ENCODE assay signal across 27 mouse cellular contexts in the genomic region with DNA sequence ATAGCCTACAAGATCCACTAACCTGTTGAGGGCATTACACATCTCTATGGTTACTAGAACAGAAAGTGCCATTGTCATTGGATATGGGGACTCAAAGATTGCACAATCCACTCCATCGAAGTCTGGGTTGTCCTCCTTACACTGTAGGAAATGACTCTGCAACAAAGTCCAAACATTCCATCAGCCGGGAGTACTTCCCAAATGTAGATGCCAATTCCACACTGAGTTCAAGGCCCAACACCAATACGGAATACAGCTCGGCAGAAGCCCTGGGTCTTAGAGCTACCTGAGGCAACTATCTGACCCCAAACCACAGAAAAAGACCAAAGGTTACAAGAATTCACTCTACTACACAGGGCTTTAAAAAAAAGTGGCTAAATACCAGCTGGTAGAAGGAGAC. TPM values are rescaled to one million over a fixed set of nuclear protein-coding genes. Genes with fewer than 3 reads are reported as not detected.
A peak's percentile ranks its signal among the peaks of the same experiment; 100 is the strongest.
DNase-seq lines count a peak whose midpoint lies in the region; ATAC-seq and TF ChIP-seq lines count a peak whose summit lies in the region.
"Had no signal": no experiment of that assay in that cellular context is flagged by ENCODE, and none has a peak within 500 bp of the region (broad histone marks: within the 10 kb centered on the region; RNA-seq: fewer than 3 reads in every experiment).

No protein-coding gene starts in this region.

- no peaks in the 10 kb centered on the region for H3K27me3 ChIP-seq in heart, adult 2 months (ENCODE audit: control insufficient read depth, insufficient read depth, low read length)
- H3K27me3 ChIP-seq in liver, adult 2 months (ENCODE audit: control insufficient read depth, insufficient read depth, low read length) = no peaks in the 10 kb centered on the region
- H3K27me3 ChIP-seq in liver, embryonic 12.5 days (replicated peaks) = no peaks in the 10 kb centered on the region
- H3K27me3 ChIP-seq in thymus, adult 2 months (ENCODE audit: control insufficient read depth, insufficient read depth, low read length) = no peaks in the 10 kb centered on the region
- H3K27me3 ChIP-seq: CH12.LX; forebrain, embryonic 13.5 days; Patski had no signal

- no peaks in the 10 kb centered on the region for H3K9me3 ChIP-seq in liver, embryonic 12.5 days (replicated peaks)
- H3K9me3 ChIP-seq: forebrain, embryonic 10.5 days; forebrain, embryonic 13.5 days; G1E; heart, embryonic 10.5 days had no signal

- ATAC-seq in liver, embryonic 12.5 days = no peak
- ATAC-seq: forebrain, embryonic 13.5 days; forebrain, embryonic 16.5 days; hindbrain, postnatal 0 days; inflammation-experienced regulatory T-cells, adult 6 months; intestine, embryonic 16.5 days; Patski had no signal

- peaks cover 3% of the 10 kb centered on the region; the same call in 1 of the 2 replicates for H3K4me1 ChIP-seq in heart, adult 2 months (ENCODE audit: control insufficient read depth, insufficient read depth, low read length)
- peaks cover 8% of the 10 kb centered on the region for H3K4me1 ChIP-seq in liver, adult 2 months (ENCODE audit: control insufficient read depth, insufficient read depth, low read length)
- no peaks in the 10 kb centered on the region for H3K4me1 ChIP-seq in liver, embryonic 12.5 days
- no peaks in the 10 kb centered on the region; the same call in 1 of the 2 replicates for H3K4me1 ChIP-seq in bone marrow, adult 2 months (ENCODE audit: control insufficient read depth, insufficient read depth, low read length)
- H3K4me1 ChIP-seq in thymus, adult 2 months (replicated peaks; ENCODE audit: control insufficient read depth, insufficient read depth, low read length) = no peaks in the 10 kb centered on the region
- H3K4me1 ChIP-seq: forebrain, embryonic 10.5 days; forebrain, embryonic 13.5 days had no signal

- no peak for TF ChIP-seq POLR2A in heart, adult 2 months (IDR thresholded peaks at IDR 0.05; ENCODE audit: insufficient read depth, low read depth, low read length)
- TF ChIP-seq POLR2A in liver, adult 2 months (IDR thresholded peaks at IDR 0.05; ENCODE audit: extremely low read depth, insufficient read depth, low read length) = no peak
- TF ChIP-seq POLR2A in bone marrow, adult 2 months (IDR thresholded peaks at IDR 0.05; ENCODE audit: borderline replicate concordance, control insufficient read depth, low read depth, low read length) = no peak
- TF ChIP-seq POLR2A in thymus, adult 2 months (IDR thresholded peaks at IDR 0.05; ENCODE audit: control insufficient read depth, extremely low read depth, insufficient read depth, low read length, poor library complexity) = no peak

- peaks cover 49% of the 10 kb centered on the region for H3K36me3 ChIP-seq in heart, adult 2 months (ENCODE audit: control insufficient read depth, insufficient read depth, low read length)
- peaks cover 74% of the 10 kb centered on the region for H3K36me3 ChIP-seq in liver, adult 2 months (ENCODE audit: control insufficient read depth, insufficient read depth, low read length)
- H3K36me3 ChIP-seq in liver, embryonic 12.5 days = peaks cover 100% of the 10 kb centered on the region
- H3K36me3 ChIP-seq in thymus, adult 2 months (ENCODE audit: control insufficient read depth, insufficient read depth, low read length) = peaks cover 84% of the 10 kb centered on the region

- no peak overlapping the region for H3K4me2 ChIP-seq in liver, embryonic 12.5 days
- H3K4me2 ChIP-seq: forebrain, embryonic 13.5 days; hindbrain, embryonic 14.5 days had no signal

- intact Hi-C loops in heart, adult 2 months (cut with DNase I) = no loop called here

- TF ChIP-seq EP300 in heart, adult 2 months (IDR thresholded peaks at IDR 0.05; ENCODE audit: insufficient read depth, low read depth, low read length) = no peak

- no peak overlapping the region for H3K4me3 ChIP-seq in heart, adult 2 months
- H3K4me3 ChIP-seq in liver, adult 2 months (ENCODE audit: insufficient read depth, low read depth, low read length) = no peak overlapping the region
- no peak overlapping the region for H3K4me3 ChIP-seq in liver, embryonic 12.5 days
- H3K4me3 ChIP-seq in bone marrow, adult 2 months (replicated peaks; ENCODE audit: control insufficient read depth, low read depth, low read length) = peak overlapping the region; percentile 18
- no peak overlapping the region for H3K4me3 ChIP-seq in thymus, adult 2 months (ENCODE audit: control insufficient read depth, insufficient read depth, low read length)
- H3K4me3 ChIP-seq: forebrain, embryonic 10.5 days; forebrain, embryonic 13.5 days; heart, embryonic 10.5 days had no signal

- peak; percentile 89 for DNase-seq in heart, adult 11 months
- no peak for DNase-seq in heart, adult 2 months
- DNase-seq in liver, adult 2 months (ENCODE audit: extremely low read depth, low read depth, low spot score) = peak; percentile 88
- DNase-seq in lung, postnatal 25 days (ENCODE audit: low spot score) = peak; percentile 12
- no peak for DNase-seq in lung, postnatal 4 days
- no peak for DNase-seq in thymus, adult 2 months
- DNase-seq: adrenal gland, postnatal 10 days; adrenal gland, postnatal 36 days; cerebellum, adult 11 months; cerebellum, adult 8-10 months; cerebellum, postnatal 14 days; gastrocnemius, postnatal 36 days; heart, postnatal 14 days; heart, postnatal 4 days had no signal

- H3K79me2 ChIP-seq in heart, adult 2 months (replicated peaks; ENCODE audit: control insufficient read depth, insufficient read depth, low read length) = no peaks in the 10 kb centered on the region
- no peaks in the 10 kb centered on the region; the same call in 1 of the 2 replicates for H3K79me2 ChIP-seq in liver, adult 2 months (ENCODE audit: control insufficient read depth, insufficient read depth, low read length)

- H3K9ac ChIP-seq in heart, adult 2 months (ENCODE audit: low read depth, low read length) = no peak overlapping the region
- no peak overlapping the region for H3K9ac ChIP-seq in liver, adult 2 months (ENCODE audit: low read depth, low read length)
- no peak overlapping the region for H3K9ac ChIP-seq in liver, embryonic 12.5 days
- H3K9ac ChIP-seq: forebrain, embryonic 13.5 days; hindbrain, embryonic 14.5 days had no signal

- WGBS in heart, adult 2 months = 45% methylated on average over 4 of the region's 4 CpGs
- 11% methylated on average over 4 of the region's 4 CpGs for WGBS in liver, adult 2 months
- 79% methylated on average over 4 of the region's 4 CpGs for WGBS in liver, embryonic 12.5 days (ENCODE audit: insufficient replicate concordance)
- WGBS in bone marrow, adult 2 months = 71% methylated on average over 4 of the region's 4 CpGs
- WGBS in thymus, adult 2 months = 92% methylated on average over 4 of the region's 4 CpGs

- no peak for TF ChIP-seq CTCF in heart, adult 2 months (IDR thresholded peaks at IDR 0.05)
- TF ChIP-seq CTCF in liver, adult 2 months (IDR thresholded peaks at IDR 0.05; ENCODE audit: low read depth, low read length) = no peak
- TF ChIP-seq CTCF in bone marrow, adult 2 months (IDR thresholded peaks at IDR 0.05; ENCODE audit: control insufficient read depth, insufficient read depth, low read length) = no peak
- no peak for TF ChIP-seq CTCF in thymus, adult 2 months (IDR thresholded peaks at IDR 0.05; ENCODE audit: borderline replicate concordance, control insufficient read depth, extremely low read depth, insufficient read depth, low read length, poor library complexity)

- H3K27ac ChIP-seq in heart, adult 2 months = no peak overlapping the region
- peak overlapping the region; percentile 49; the same call in 1 of the 2 replicates for H3K27ac ChIP-seq in liver, adult 2 months (replicated peaks; ENCODE audit: insufficient read depth, low read depth, low read length)
- H3K27ac ChIP-seq in liver, embryonic 12.5 days = no peak overlapping the region
- no peak overlapping the region for H3K27ac ChIP-seq in bone marrow, adult 2 months (ENCODE audit: control insufficient read depth, insufficient read depth, low read depth, low read length, poor library complexity)
- H3K27ac ChIP-seq in thymus, adult 2 months (ENCODE audit: control insufficient read depth, insufficient read depth, low read length) = no peak overlapping the region
- H3K27ac ChIP-seq: forebrain, embryonic 10.5 days; forebrain, embryonic 13.5 days; heart, embryonic 10.5 days; hindbrain, embryonic 14.5 days; hindbrain, postnatal 0 days had no signal

RNA-seq across cellular contexts. Expression of a gene that starts 36.6 kb away (rescaled TPM):
- total RNA-seq in heart, adult 2 months (2021) = 10 to 100 TPM; 25.9 to 27.1 TPM
- polyA plus RNA-seq in heart, adult 2 months (2012; rRNA removed) = 23.2 and 25.4 TPM in 2 replicates
- 12.1 and 12.6 TPM in 2 replicates for total RNA-seq in liver, adult 2 months (2014; rRNA removed)
- polyA plus RNA-seq in liver, adult 2 months (2012; rRNA removed) = 12.9 and 14.4 TPM in 2 replicates
- 23.3 and 23.9 TPM in 2 replicates for polyA plus RNA-seq in liver, embryonic 12.5 days (2016; fragmentation: Nextera tagmentation; extraction: Ambion mirVana)
- 17.7 and 17.8 TPM in 2 replicates for polyA plus RNA-seq in bone marrow, adult 2 months (2011; ENCODE audit: insufficient read depth, insufficient read length, low replicate concordance, missing spikeins)
- 39.9 and 48.2 TPM in 2 replicates for polyA plus RNA-seq in thymus, adult 2 months (2012; rRNA removed)

RNA-seq across cellular contexts. Expression of a gene that starts 44.0 kb away (rescaled TPM):
- total RNA-seq in heart, adult 2 months (2021) = over 10,000 TPM; 11,796 to 13,259 TPM
- polyA plus RNA-seq in heart, adult 2 months (2012; rRNA removed) = 3,546 and 6,285 TPM in 2 replicates
- 44.6 and 65.4 TPM in 2 replicates for total RNA-seq in liver, adult 2 months (2014; rRNA removed)
- 46.0 and 50.5 TPM in 2 replicates for polyA plus RNA-seq in liver, adult 2 months (2012; rRNA removed)
- 44.2 and 45.7 TPM in 2 replicates for polyA plus RNA-seq in liver, embryonic 12.5 days (2016; fragmentation: Nextera tagmentation; extraction: Ambion mirVana)
- polyA plus RNA-seq in bone marrow, adult 2 months (2011; ENCODE audit: insufficient read depth, insufficient read length, low replicate concordance, missing spikeins) = 19.9 and 35.8 TPM in 2 replicates
- 84.7 and 175 TPM in 2 replicates for polyA plus RNA-seq in thymus, adult 2 months (2012; rRNA removed)

Comparison
In these comparisons a context has a peak if more than half of its experiments do, and no peak if none do; other contexts are left out.
1. DNase-seq: peak in heart, adult 11 months (single experiment), liver, adult 2 months (single experiment) and lung, postnatal 25 days (single experiment); none in heart, adult 2 months (0 of 2), lung, postnatal 4 days (0 of 2) and thymus, adult 2 months (single experiment).
2. RNA of a gene that starts 44.0 kb away (polyA plus RNA-seq): 3,546 to 6,285 TPM in heart, adult 2 months; 84.7 to 175 TPM in thymus, adult 2 months, 46.0 to 50.5 TPM in liver, adult 2 months, 44.2 to 45.7 TPM in liver, embryonic 12.5 days and 19.9 to 35.8 TPM in bone marrow, adult 2 months; every median in the first group is over 10 times any median in the second.